Mouse (Mus musculus) common myeloid progenitor, adult 5-6 weeks (primary cell): Measurements from ENCODE around the gene Ccdc153. TPM values are rescaled to one million over a fixed set of nuclear protein-coding genes. Genes with fewer than 3 reads are reported as not detected.

Experiments
- ATAC-seq: replicated peaks from 2 replicates; pipeline ENCODE4 v1.8.0; 2016; ENCODE audit warnings: low read depth, mild to moderate bottlenecking, moderate TSS enrichment, inconsistent platforms; ENCODE audit not compliant: poor library complexity, severe bottlenecking
- total RNA-seq: library from RNA; stranded (forward); fragments of 200-1000, 187-1606 nt; gene quantifications from 2 replicates; pipeline ENCODE4 v1.2.3, GENCODE M21; 2017

The Ccdc153 gene
- total RNA-seq, 1 experiment from 2014 or later, result not detected

GRCm38 (mm10) chr9:44238501-44239190, 1.8 kb upstream of the Ccdc153 start:
- no peak for ATAC-seq

DNA sequence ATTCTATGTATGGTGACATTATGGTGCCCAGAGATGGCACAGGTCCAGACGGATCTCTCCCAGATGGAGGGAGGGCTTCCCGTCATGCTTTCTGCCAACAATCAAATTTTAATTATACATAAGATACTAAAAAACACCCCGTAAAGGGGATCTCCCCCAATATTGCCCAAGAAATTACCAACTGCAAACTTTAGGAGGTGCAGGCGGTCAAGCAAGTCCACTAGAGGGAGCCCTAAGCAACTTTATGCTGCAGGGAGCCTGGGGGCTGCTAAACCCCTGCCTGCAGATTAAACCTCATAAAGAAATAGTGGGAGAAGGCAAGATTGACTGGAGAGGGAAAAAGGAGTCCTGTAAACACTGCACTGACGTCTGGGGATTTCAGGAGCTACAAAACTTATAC, 1.0 kb upstream of the Ccdc153 start:
- peak; percentile 64 for ATAC-seq

DNA sequence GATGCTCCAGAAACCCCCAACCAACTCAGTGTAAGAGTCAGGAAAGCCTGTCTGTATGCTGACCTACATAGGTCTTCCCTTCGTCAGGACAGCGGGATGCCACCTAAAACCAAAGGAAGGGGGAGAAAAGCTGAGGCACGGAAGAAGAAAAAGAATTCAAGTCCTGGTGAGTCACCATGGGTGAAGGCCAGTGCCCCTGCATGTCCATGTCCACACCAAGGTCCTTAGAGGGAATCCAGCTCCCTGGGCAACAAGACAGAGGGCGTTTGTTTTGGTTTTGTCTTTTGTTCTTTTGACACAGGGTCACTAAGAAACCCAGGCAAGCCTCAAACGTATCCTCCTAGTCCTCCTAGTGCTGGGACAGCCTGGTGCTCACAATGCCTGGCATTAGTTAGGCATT, 435 bp downstream of the Ccdc153 start:
- ATAC-seq, result no peak

DNA sequence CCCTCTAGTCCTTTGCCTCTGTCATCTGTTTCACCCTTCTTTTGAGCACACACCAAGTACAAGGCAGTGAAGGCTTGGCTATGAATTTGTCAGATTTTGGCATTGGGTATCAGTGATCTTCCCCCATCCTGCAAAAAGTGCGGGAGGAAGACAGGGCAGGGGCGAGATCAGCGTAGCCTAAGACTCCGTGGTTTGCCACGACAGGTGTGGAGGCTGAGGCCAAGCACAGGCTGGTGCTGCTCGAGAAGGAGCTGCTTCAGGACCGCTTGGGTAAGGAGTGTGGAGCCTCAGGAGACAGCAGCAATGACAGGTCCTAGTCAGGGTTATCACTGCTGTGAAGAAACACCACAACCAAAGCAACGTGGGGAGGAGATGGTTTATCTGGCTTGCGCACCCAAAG, 942 bp downstream of the Ccdc153 start:
- ATAC-seq, result no peak

DNA sequence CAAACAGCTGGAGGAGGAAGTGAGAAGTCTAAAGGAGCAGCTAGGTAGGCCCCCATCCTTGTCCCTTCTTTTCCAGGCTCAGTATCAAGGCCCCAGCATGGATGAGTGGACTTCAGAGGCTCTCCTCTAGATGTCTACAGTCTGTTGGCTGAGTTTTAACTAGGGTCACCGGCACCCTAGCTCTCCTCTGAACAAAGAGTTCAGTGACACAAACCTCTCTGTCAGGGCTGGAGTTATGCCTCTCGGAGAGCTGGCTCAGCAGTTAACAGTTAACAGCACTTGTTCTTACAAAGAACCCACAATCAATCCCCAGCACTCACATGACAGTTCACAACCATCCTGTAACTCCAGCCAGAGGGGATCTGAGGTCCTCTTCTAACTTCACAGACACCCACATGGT, 3.1 kb downstream of the Ccdc153 start:
- ATAC-seq, result no peak

GRCm38 (mm10) chr9:44247907-44248306, 7.4 kb downstream of the Ccdc153 start:
- ATAC-seq, result no peak

- ATAC-seq, result peak; percentile 92
Measured at GRCm38 (mm10) chr9:44249181-44250146, 9.0 kb downstream of the Ccdc153 start.

DNA sequence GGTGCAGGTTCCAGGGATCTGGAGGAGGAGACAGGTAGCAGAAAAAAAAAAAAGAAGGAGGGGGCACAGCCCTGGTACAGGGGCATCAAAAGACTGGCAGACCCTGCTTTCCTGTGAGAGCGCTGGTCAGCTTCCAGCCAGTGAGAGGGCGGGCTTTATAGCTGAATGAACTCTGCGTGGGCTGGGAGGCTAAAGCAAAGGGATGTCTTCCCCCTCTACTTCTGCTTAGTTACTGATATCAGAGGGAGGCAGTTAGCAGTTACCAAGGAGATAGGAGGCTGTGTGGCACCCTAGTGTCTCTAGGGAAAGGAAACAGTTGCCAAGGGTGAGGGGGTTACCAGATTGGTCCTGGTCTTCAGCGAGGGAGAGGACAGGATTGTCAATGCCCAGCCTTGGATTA, 10.0 kb downstream of the Ccdc153 start:
- no peak; the same call in 1 of the 2 replicates for ATAC-seq

DNA sequence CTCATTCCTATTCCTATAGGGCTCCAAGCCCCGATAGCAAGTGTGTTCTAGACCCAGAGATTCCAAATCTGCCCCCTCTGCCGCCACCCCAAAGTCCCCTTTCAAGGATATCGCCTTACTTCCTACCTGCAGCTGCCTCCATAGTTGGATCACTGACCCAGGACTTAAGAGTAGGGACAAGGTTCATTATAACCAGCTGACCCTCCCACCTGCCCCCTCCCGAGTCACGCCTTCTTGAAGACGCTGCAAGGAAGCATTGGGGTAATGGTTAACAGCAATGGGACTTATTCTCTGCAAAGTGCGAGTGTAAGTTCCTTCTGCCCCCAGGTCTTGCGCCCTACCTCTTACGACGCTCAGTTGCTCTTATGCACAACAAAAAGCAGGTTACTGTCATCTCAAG, 10.8 kb downstream of the Ccdc153 start, which contains the start of gene Pdzd3:
Gene Pdzd3 (minus strand): TSS at position 158 of the 400 bp plus-strand sequence.
- no peak for ATAC-seq

DNA sequence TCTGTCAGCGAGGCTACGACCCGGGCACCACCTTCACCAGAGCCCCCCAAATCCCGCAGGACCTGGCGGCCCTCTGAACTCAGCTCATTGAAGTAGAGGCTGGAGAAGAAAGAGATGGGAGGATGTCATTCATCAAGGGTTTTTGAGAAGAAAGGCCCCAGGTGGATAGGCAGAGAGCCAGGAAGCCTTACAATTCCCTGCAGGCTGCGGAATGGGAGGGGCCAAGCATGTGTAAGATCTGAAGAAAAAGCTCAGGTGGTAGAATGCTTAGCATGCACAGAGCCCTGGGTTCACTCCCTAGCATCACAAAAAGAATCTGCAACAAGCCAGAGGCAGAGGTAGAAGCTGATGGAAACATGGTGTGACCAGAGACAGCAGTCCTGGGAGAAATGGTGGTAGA, 13.0 kb downstream of the Ccdc153 start:
- ATAC-seq, result no peak

GRCm38 (mm10) chr9:44254508-44255135, 14.1 kb downstream of the Ccdc153 start:
- ATAC-seq, result no peak

- ATAC-seq, result no peak
Measured at GRCm38 (mm10) chr9:44255136-44255521, 14.7 kb downstream of the Ccdc153 start.

- ATAC-seq, result no peak
Measured at GRCm38 (mm10) chr9:44256213-44256612, 15.7 kb downstream of the Ccdc153 start.

DNA sequence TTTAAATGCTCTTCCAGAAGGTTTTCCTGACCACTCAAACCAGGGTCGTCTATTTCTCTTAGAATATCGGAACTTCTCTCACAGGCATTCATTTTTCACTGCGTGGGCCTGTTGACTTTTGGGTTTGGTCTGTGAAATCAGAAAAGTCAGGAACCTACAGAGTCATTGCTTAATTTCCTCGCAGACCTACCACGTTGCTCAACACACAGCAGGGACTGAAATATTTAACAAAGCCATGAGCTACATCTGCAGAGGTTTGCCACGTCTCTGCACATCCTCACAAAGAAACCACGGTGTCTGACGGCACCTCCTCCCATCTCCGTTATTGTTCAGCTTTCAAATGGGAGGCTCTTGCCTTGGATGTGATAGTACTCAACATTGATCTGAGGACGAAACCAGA, 18.5 kb downstream of the Ccdc153 start:
- ATAC-seq, result 0 out of 2 replicates have a peak, but pooled peaks have one; percentile 22

DNA sequence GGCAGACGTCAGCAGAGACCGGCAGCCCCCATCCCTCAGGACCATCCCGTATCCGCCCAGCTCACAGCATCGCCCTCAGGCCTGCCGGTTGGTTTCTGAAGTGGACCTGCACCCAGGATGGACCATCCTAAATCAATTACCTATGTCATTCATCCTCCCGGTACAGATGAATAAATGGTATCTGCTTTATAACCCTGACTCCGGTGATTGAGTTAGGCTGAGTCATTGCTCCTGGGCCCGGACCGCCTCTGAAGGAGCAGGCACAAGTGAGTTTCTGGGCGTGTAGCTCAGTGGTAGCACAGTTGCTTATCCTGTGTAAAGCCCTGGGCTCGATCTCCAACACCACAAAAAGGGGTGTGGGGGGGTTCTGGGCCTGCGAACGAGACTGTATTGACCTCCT, 20.9 kb downstream of the Ccdc153 start:
- ATAC-seq, result no peak

GRCm38 (mm10) chr9:44266478-44267226, 26.2 kb downstream of the Ccdc153 start:
- no peak for ATAC-seq

GRCm38 (mm10) chr9:44267319-44268026, 27.0 kb downstream of the Ccdc153 start:
- ATAC-seq, result no peak

GRCm38 (mm10) chr9:44268027-44268360, 27.5 kb downstream of the Ccdc153 start:
- peak; percentile 78 for ATAC-seq

- ATAC-seq, result peak; percentile 80
Measured at GRCm38 (mm10) chr9:44268432-44268831, 28.0 kb downstream of the Ccdc153 start, which contains the start of gene Nlrx1. Gene Nlrx1 (minus strand): TSS chr9:44268599.
